11 mouse cellular contexts compared by ENCODE assay signal in genomic region chr11:88996427-88996826, GRCm38 (mm10). TPM values are rescaled to one million over a fixed set of nuclear protein-coding genes. Genes with fewer than 3 reads are reported as not detected.
DNase-seq lines count a peak whose midpoint lies in the region; TF ChIP-seq lines count a peak whose summit lies in the region.
"Had no signal": no experiment of that assay in that cellular context is flagged by ENCODE, and none has a peak within 500 bp of the region (broad histone marks: within the 10 kb centered on the region; RNA-seq: fewer than 3 reads in every experiment).

No protein-coding gene starts in this region.

- H3K36me3 ChIP-seq in kidney, adult 2 months (ENCODE audit: control insufficient read depth, insufficient read depth, low read length) = no peaks in the 10 kb centered on the region
- H3K36me3 ChIP-seq: midbrain, embryonic 12.5 days had no signal

- H3K4me3 ChIP-seq in kidney, adult 2 months (ENCODE audit: insufficient read depth, low read depth, low read length) = no peak overlapping the region
- no peak overlapping the region for H3K4me3 ChIP-seq in bone marrow macrophage, adult 2 months (ENCODE audit: insufficient read depth, low read length)
- H3K4me3 ChIP-seq: midbrain, embryonic 12.5 days had no signal

- H3K4me1 ChIP-seq in kidney, adult 2 months (ENCODE audit: control insufficient read depth, insufficient read depth, low read length) = no peaks in the 10 kb centered on the region; the same call in 1 of the 2 replicates
- H3K4me1 ChIP-seq in bone marrow macrophage, adult 2 months (ENCODE audit: control insufficient read depth, insufficient read depth, low read length) = peaks cover 34% of the 10 kb centered on the region

- H3K27me3 ChIP-seq in kidney, adult 2 months (replicated peaks; ENCODE audit: control insufficient read depth, insufficient read depth, low read length) = no peaks in the 10 kb centered on the region

- no peak for TF ChIP-seq POLR2A in kidney, adult 2 months (IDR thresholded peaks at IDR 0.05; ENCODE audit: low read depth, low read length)
- no peak for TF ChIP-seq POLR2A in bone marrow macrophage, adult 2 months (IDR thresholded peaks at IDR 0.05; ENCODE audit: borderline replicate concordance, low read depth, low read length)

- intact Hi-C loops in heart, postnatal 10 days (cut with DNase I) = no loop called here

- DNase-seq in kidney, adult 2 months = peak; percentile 59
- DNase-seq in kidney, adult 8-10 months = no peak
- peak; percentile 58 to 62 for DNase-seq in heart, postnatal 10 days
- peak; percentile 67 for DNase-seq in lung, postnatal 25 days (ENCODE audit: low spot score)
- DNase-seq in natural killer cell, adult 2 months (ENCODE audit: low spot score in 2 of 2) = no peak
- no peak for DNase-seq in right cerebral cortex, postnatal 25 days
- no peak for DNase-seq in urinary bladder, adult 2 months (ENCODE audit: low spot score)

- WGBS in kidney, adult 2 months = 54% methylated on average over 7 of the region's 7 CpGs

- H3K27ac ChIP-seq in kidney, adult 2 months (ENCODE audit: insufficient read depth, low read depth, low read length) = peak overlapping the region; percentile 33; the same call in 1 of the 2 replicates
- peak overlapping the region; percentile 25 for H3K27ac ChIP-seq in bone marrow macrophage, adult 2 months (ENCODE audit: insufficient read depth, low read depth, low read length)
- H3K27ac ChIP-seq: midbrain, embryonic 12.5 days had no signal

- TF ChIP-seq CTCF in kidney, adult 2 months (conservative IDR thresholded peaks at IDR 0.05; ENCODE audit: insufficient read depth, insufficient read length, low read depth, low read length) = no peak
- TF ChIP-seq CTCF in bone marrow macrophage, adult 2 months (IDR thresholded peaks at IDR 0.05; ENCODE audit: low read depth, low read length) = no peak

RNA-seq across cellular contexts. Expression of gene Trim25, which starts 2.7 kb away (rescaled TPM):
- 27.3 and 35.0 TPM in 2 replicates for polyA plus RNA-seq in kidney, adult 2 months (2012; rRNA removed)
- 85.2 and 95.7 TPM in 2 replicates for polyA plus RNA-seq in bone marrow macrophage, adult 2 months (2012; ENCODE audit: insufficient read depth, insufficient read length, missing spikeins)
- total RNA-seq in heart, postnatal 10 days (2021) = 10 to 100 TPM; 32.9 to 33.3 TPM
- polyA plus RNA-seq in urinary bladder, adult 2 months (2012; rRNA removed) = 12.9 and 18.2 TPM in 2 replicates

RNA-seq across cellular contexts. Expression of gene Coil, which starts 26.4 kb away (rescaled TPM):
- 3.1 and 3.6 TPM in 2 replicates for polyA plus RNA-seq in kidney, adult 2 months (2012; rRNA removed)
- 6.0 and 7.2 TPM in 2 replicates for polyA plus RNA-seq in bone marrow macrophage, adult 2 months (2012; ENCODE audit: insufficient read depth, insufficient read length, missing spikeins)
- 1 to 10 TPM; 6.0 to 7.5 TPM for total RNA-seq in heart, postnatal 10 days (2021)
- polyA plus RNA-seq in urinary bladder, adult 2 months (2012; rRNA removed) = 9.7 and 10.9 TPM in 2 replicates

RNA-seq across cellular contexts. Expression of gene Elobl, which starts 29.7 kb away (rescaled TPM):
- polyA plus RNA-seq in kidney, adult 2 months (2012; rRNA removed) = 0.92 and 1.5 TPM in 2 replicates
- polyA plus RNA-seq in bone marrow macrophage, adult 2 months (2012; ENCODE audit: insufficient read depth, insufficient read length, missing spikeins) = not detected in 2 replicates
- not detected for total RNA-seq in heart, postnatal 10 days (2021)
- not detected in 2 replicates for polyA plus RNA-seq in urinary bladder, adult 2 months (2012; rRNA removed)
- total RNA-seq: heart, postnatal 36 days; left cerebral cortex, adult 8-10 months had no signal
- polyA plus RNA-seq: midbrain, embryonic 12.5 days had no signal

RNA-seq across cellular contexts. Expression of gene Scpep1, which starts 41.2 kb away (rescaled TPM):
- 61.5 and 74.1 TPM in 2 replicates for polyA plus RNA-seq in kidney, adult 2 months (2012; rRNA removed)
- 259 and 279 TPM in 2 replicates for polyA plus RNA-seq in bone marrow macrophage, adult 2 months (2012; ENCODE audit: insufficient read depth, insufficient read length, missing spikeins)
- total RNA-seq in heart, postnatal 10 days (2021) = 10 to 100 TPM; 34.2 to 34.6 TPM
- 94.2 and 94.3 TPM in 2 replicates for polyA plus RNA-seq in urinary bladder, adult 2 months (2012; rRNA removed)

Comparison
In these comparisons a context has a peak if more than half of its experiments do, and no peak if none do; other contexts are left out.
1. DNase-seq: peak in kidney, adult 2 months (single experiment), heart, postnatal 10 days (2 of 2) and lung, postnatal 25 days (single experiment); none in kidney, adult 8-10 months (0 of 2), natural killer cell, adult 2 months (0 of 2), right cerebral cortex, postnatal 25 days (single experiment) and urinary bladder, adult 2 months (single experiment).